Mouse (Mus musculus) testis, adult 2 months (tissue): Measurements from ENCODE around the gene Wdr93.

Source experiments
- CTCF ChIP-seq: fragments of 200-500 bp; IDR thresholded peaks from 2 replicates; pipeline ENCODE4 v1.5.1; 2012; ENCODE audit warnings: low read depth, mild to moderate bottlenecking, inconsistent platforms, low read length, moderate library complexity; ENCODE audit not compliant: control insufficient read depth, insufficient read depth, insufficient replicate concordance
- POLR2A ChIP-seq: fragments of 200-500 bp; IDR thresholded peaks from 2 replicates; pipeline ENCODE4 v1.6.1; 2012; ENCODE audit warnings: low read depth, mild to moderate bottlenecking, inconsistent platforms, low read length, moderate library complexity; ENCODE audit not compliant: control insufficient read depth

DNA sequence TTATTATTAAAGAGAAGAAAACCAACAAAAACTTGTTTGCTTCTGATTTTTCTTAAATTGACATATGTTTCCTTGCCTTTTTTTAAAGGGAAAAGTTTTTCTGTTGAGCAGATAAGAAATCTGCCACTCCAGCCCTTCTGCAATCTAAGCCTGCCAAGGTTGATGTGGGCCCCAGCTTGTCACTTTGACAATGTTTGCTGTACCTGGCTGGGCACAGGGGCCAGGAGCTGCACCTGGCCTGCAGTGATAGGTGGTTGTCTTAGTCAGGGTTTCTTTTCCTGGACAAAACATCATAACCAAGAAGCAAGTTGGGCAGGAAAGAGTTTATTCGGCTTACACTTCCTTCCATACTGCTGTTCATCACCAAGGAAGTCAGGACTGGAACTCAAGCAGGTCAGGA, 70.4 kb downstream of the Wdr93 start:
- TF ChIP-seq CTCF, result no peak
- TF ChIP-seq POLR2A, result no peak
